9 mouse cellular contexts compared by ENCODE assay signal in the genomic region with DNA sequence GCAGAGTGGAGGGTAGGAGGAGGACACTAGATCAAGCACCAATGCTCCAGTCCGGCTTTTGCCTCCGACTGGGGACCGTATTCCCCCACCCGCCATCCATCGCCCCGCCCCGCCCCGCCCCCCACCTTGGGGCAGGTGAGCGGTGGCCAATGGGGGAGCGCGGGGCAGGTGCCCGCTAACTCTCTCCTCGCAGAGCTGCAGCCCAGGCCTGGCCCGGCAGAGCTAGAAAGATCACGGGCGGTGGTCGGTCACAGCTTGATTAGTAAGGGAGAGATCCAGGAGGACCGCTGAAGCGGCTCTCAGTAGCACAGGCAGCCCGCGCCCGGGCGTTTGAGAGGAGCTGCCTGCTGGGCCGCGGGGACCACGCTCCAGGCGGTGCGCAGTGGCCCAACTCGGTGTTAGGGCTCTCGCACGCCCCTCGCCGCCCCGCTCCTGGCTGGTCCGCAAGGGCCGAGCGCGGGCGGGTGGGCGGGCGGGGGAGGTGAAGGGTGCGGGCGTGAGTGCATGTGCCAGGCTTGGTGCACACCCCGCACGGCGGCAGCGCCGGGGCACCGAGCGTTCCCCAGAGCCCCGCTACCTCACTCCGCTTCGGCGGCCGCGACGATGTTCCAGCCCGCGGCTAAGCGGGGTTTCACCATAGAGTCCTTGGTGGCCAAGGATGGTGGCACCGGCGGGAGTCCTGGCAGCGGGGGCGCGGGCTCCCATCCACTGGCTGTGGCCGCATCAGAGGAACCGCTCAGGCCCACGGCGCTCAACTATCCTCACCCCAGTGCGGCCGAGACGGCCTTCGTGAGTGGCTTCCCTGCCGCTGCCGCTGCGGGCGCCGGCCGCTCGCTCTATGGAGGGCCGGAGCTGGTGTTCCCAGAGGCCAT. TPM values are rescaled to one million over a fixed set of nuclear protein-coding genes. Genes with fewer than 3 reads are reported as not detected.
DNase-seq lines count a peak whose midpoint lies in the region; ATAC-seq lines count a peak whose summit lies in the region.
"Had no signal": no experiment of that assay in that cellular context is flagged by ENCODE, and none has a peak within 500 bp of the region (broad histone marks: within the 10 kb centered on the region; RNA-seq: fewer than 3 reads in every experiment).

TSS of gene Emx1 (plus strand) at position 99 of the 872 bp plus-strand sequence.

- peaks cover 38% of the 10 kb centered on the region for H3K4me1 ChIP-seq in embryonic facial prominence, embryonic 13.5 days
- peaks cover 23% of the 10 kb centered on the region for H3K4me1 ChIP-seq in intestine, embryonic 14.5 days (replicated peaks; ENCODE audit: control insufficient read depth, insufficient read depth, low read length)
- peaks cover 12% of the 10 kb centered on the region for H3K4me1 ChIP-seq in stomach, embryonic 14.5 days (ENCODE audit: control insufficient read depth, insufficient read depth, low read length)

- H3K9me3 ChIP-seq in embryonic facial prominence, embryonic 13.5 days: no peaks in the 10 kb centered on the region
- H3K9me3 ChIP-seq in intestine, embryonic 14.5 days (ENCODE audit: control insufficient read depth, low read length): no peaks in the 10 kb centered on the region
- H3K9me3 ChIP-seq in stomach, embryonic 14.5 days (ENCODE audit: control insufficient read depth, low read depth, low read length): no peaks in the 10 kb centered on the region

- peaks cover 93% of the 10 kb centered on the region for H3K27me3 ChIP-seq in embryonic facial prominence, embryonic 13.5 days
- peaks cover 88% of the 10 kb centered on the region for H3K27me3 ChIP-seq in intestine, embryonic 14.5 days (replicated peaks; ENCODE audit: control insufficient read depth, insufficient read depth, low read length)
- H3K27me3 ChIP-seq in stomach, embryonic 14.5 days (ENCODE audit: control insufficient read depth, insufficient read depth, low read length): peaks cover 52% of the 10 kb centered on the region

- DNase-seq in frontal cortex, postnatal 14 days (ENCODE audit: low spot score in 2 of 2): no peak
- peak; percentile 82 for DNase-seq in intestine, embryonic 14.5 days (ENCODE audit: low spot score)
- DNase-seq in left cerebral cortex, postnatal 10 days (ENCODE audit: extremely low spot score in 1 of 2, low spot score in 2 of 2): peak; percentile 46 to 67
- peak; percentile 16 for DNase-seq in lung, postnatal 36 days
- no peak for DNase-seq in spleen, postnatal 36 days (ENCODE audit: low spot score in 2 of 2)

- peak within 1 kb of the TSS; percentile 44 for H3K4me3 ChIP-seq in embryonic facial prominence, embryonic 13.5 days
- peak within 1 kb of the TSS; percentile 38 for H3K4me3 ChIP-seq in intestine, embryonic 14.5 days (ENCODE audit: low read depth, low read length)
- peak within 1 kb of the TSS; percentile 33 for H3K4me3 ChIP-seq in stomach, embryonic 14.5 days (ENCODE audit: low read depth, low read length)

- peak; percentile 53 for ATAC-seq in frontal cortex, adult (ENCODE audit: low TSS enrichment)
- 0 out of 2 replicates have a peak, but pooled peaks have one; percentile 41 for ATAC-seq in embryonic facial prominence, embryonic 13.5 days (ENCODE audit: insufficient number of reproducible peaks, insufficient read depth, low FRiP score, low TSS enrichment, low read depth)
- peak; percentile 77 for ATAC-seq in intestine, embryonic 14.5 days (replicated peaks; ENCODE audit: low FRiP score, low TSS enrichment, low read depth)
- ATAC-seq in stomach, embryonic 14.5 days (ENCODE audit: insufficient number of reproducible peaks, insufficient read depth, low FRiP score, low read depth): peak; percentile 81

- under 1% methylated on average over 76 of the region's 81 CpGs for WGBS in embryonic facial prominence, embryonic 13.5 days
- under 1% methylated on average over 72 of the region's 81 CpGs for WGBS in intestine, embryonic 14.5 days
- under 1% methylated on average over 79 of the region's 81 CpGs for WGBS in stomach, embryonic 14.5 days

- intact Hi-C loops in left cerebral cortex, postnatal 10 days (cut with DNase I): no loop called here

- peak within 1 kb of the TSS; percentile 73 for H3K4me2 ChIP-seq in embryonic facial prominence, embryonic 13.5 days
- H3K4me2 ChIP-seq in intestine, embryonic 14.5 days (ENCODE audit: low read length): peak within 1 kb of the TSS; percentile 59
- peak within 1 kb of the TSS; percentile 66 for H3K4me2 ChIP-seq in stomach, embryonic 14.5 days (replicated peaks; ENCODE audit: low read depth, low read length)

- peak within 1 kb of the TSS; percentile 57 for H3K9ac ChIP-seq in embryonic facial prominence, embryonic 13.5 days
- H3K9ac ChIP-seq in intestine, embryonic 14.5 days (ENCODE audit: low read length): no peak within 1 kb of the TSS
- H3K9ac ChIP-seq in stomach, embryonic 14.5 days (replicated peaks; ENCODE audit: low read depth, low read length): no peak within 1 kb of the TSS

- H3K27ac ChIP-seq in embryonic facial prominence, embryonic 13.5 days: no peak within 1 kb of the TSS
- H3K27ac ChIP-seq in intestine, embryonic 14.5 days (ENCODE audit: low read depth): no peak within 1 kb of the TSS
- no peak within 1 kb of the TSS for H3K27ac ChIP-seq in stomach, embryonic 14.5 days (ENCODE audit: low read length)

- H3K36me3 ChIP-seq in embryonic facial prominence, embryonic 13.5 days: no peaks in the 10 kb centered on the region
- H3K36me3 ChIP-seq in intestine, embryonic 14.5 days (ENCODE audit: control insufficient read depth, insufficient read depth, low read length): no peaks in the 10 kb centered on the region
- no peaks in the 10 kb centered on the region for H3K36me3 ChIP-seq in stomach, embryonic 14.5 days (ENCODE audit: control insufficient read depth, insufficient read depth, low read length)

RNA-seq across cellular contexts. Expression of gene Emx1, which starts in this region (rescaled TPM):
- 0.35 and 0.47 TPM in 2 replicates for polyA plus RNA-seq in embryonic facial prominence, embryonic 13.5 days (2015; fragmentation: Nextera tagmentation; extraction: Ambion mirVana)
- 0.11 TPM in 1 of 2 replicates, not detected in the other for polyA plus RNA-seq in intestine, embryonic 14.5 days (2014; fragmentation: Nextera tagmentation; extraction: Ambion mirVana)
- 10 to 100 TPM; 40.6 to 46.0 TPM for total RNA-seq in left cerebral cortex, postnatal 10 days (2021)
- polyA plus RNA-seq in stomach, embryonic 14.5 days (2014; fragmentation: Nextera tagmentation; extraction: Ambion mirVana): not detected in 2 replicates
- total RNA-seq: CH12.LX had no signal

Comparison
In these comparisons a context has a peak if more than half of its experiments do, and no peak if none do; other contexts are left out.
1. Peak in ATAC-seq, H3K4me3 ChIP-seq, H3K9ac ChIP-seq and H3K4me2 ChIP-seq in embryonic facial prominence, embryonic 13.5 days; RNA of the gene not detected or under 1 TPM.
2. Peak in DNase-seq, ATAC-seq, H3K4me3 ChIP-seq and H3K4me2 ChIP-seq in intestine, embryonic 14.5 days; RNA of the gene not detected or under 1 TPM.
3. Peak in ATAC-seq, H3K4me3 ChIP-seq and H3K4me2 ChIP-seq in stomach, embryonic 14.5 days; RNA of the gene not detected or under 1 TPM.
4. DNase-seq: peak in left cerebral cortex, postnatal 10 days (2 of 2) and lung, postnatal 36 days (single experiment); none in frontal cortex, postnatal 14 days (0 of 2) and spleen, postnatal 36 days (0 of 2).
5. Peak in every context shown above with its lines, with median percentiles within 50 percentile points of each other: ATAC-seq, H3K4me2 ChIP-seq and H3K4me3 ChIP-seq.